Mouse (Mus musculus): Measurements from ENCODE around the gene Hba-a1. TPM values are rescaled to one million over a fixed set of nuclear protein-coding genes. Genes with fewer than 3 reads are reported as not detected.
"Not testable (repeated sequence)": the region's sequence is repeated elsewhere in the genome, so short reads cannot be mapped to it uniquely, and the experiment has no call there.

Hba-a1 gene
- total RNA-seq, 2 experiments from 2014 or later, result 501 to 528 TPM

- intact Hi-C loops (cut with DNase I), result loop anchor here (2.0 to 5.0 kb wide), 2 partner anchors 35 to 104 kb away; no protein-coding TSS in a partner anchor
- DNase-seq (ENCODE audit: low spot score in 2 of 2), result peak; percentile 80 to 81
Observed at GRCm38 (mm10) chr11:32286695-32287492, 3.6 kb downstream of the Hba-a1 start, which contains the start of gene Hbq1b. Gene Hbq1b, plus strand, starts transcription at chr11:32286965.

GRCm38 (mm10) chr11:32287493-32287825 is 4.1 kb downstream of the Hba-a1 start:
- intact Hi-C loops (cut with DNase I), result loop anchor here (2.0 to 5.0 kb wide), 2 partner anchors 35 to 105 kb away; no protein-coding TSS in a partner anchor
- no peak for DNase-seq (ENCODE audit: low spot score in 2 of 2)

GRCm38 (mm10) chr11:32292819-32293218 is 9.5 kb downstream of the Hba-a1 start:
- DNase-seq (ENCODE audit: low spot score in 2 of 2); intact Hi-C loops (cut with DNase I): not testable (repeated sequence)

- intact Hi-C loops (cut with DNase I); DNase-seq (ENCODE audit: low spot score in 2 of 2): not testable (repeated sequence)
Observed at GRCm38 (mm10) chr11:32293479-32293878, 10.2 kb downstream of the Hba-a1 start.

GRCm38 (mm10) chr11:32296203-32296602 is 12.9 kb downstream of the Hba-a1 start, which contains the start of gene Hba-a2:
Gene Hba-a2, plus strand, starts transcription at chr11:32296489.
- intact Hi-C loops (cut with DNase I); DNase-seq (ENCODE audit: low spot score in 2 of 2): not testable (repeated sequence)

GRCm38 (mm10) chr11:32297417-32297816 is 14.1 kb downstream of the Hba-a1 start:
- intact Hi-C loops (cut with DNase I), result not testable (repeated sequence)

GRCm38 (mm10) chr11:32297866-32298531 is 14.7 kb downstream of the Hba-a1 start:
- no peak for DNase-seq (ENCODE audit: low spot score in 2 of 2)
- intact Hi-C loops (cut with DNase I), result no loop called here

More at GRCm38 (mm10) chr11:32297417-32297816, 14.1 kb downstream of the Hba-a1 start:
- DNase-seq (ENCODE audit: low spot score in 2 of 2), result not testable (repeated sequence)

- intact Hi-C loops (cut with DNase I), result no loop called here
- no peak for DNase-seq (ENCODE audit: low spot score in 2 of 2)
Observed at GRCm38 (mm10) chr11:32298532-32298918, 15.2 kb downstream of the Hba-a1 start.

- peak; percentile 67 to 68 for DNase-seq (ENCODE audit: low spot score in 2 of 2)
- intact Hi-C loops (cut with DNase I), result not testable (repeated sequence)
Observed at GRCm38 (mm10) chr11:32299865-32300264, 16.6 kb downstream of the Hba-a1 start, which contains the start of gene Hbq1a. Gene Hbq1a, plus strand, starts transcription at chr11:32300069.

- intact Hi-C loops (cut with DNase I), result no loop called here
Observed at GRCm38 (mm10) chr11:32300279-32301267, 17.3 kb downstream of the Hba-a1 start.

GRCm38 (mm10) chr11:32301506-32301905 is 18.2 kb downstream of the Hba-a1 start:
- no peak for DNase-seq (ENCODE audit: low spot score in 2 of 2)
- intact Hi-C loops (cut with DNase I), result no loop called here

More at GRCm38 (mm10) chr11:32300279-32301267, 17.3 kb downstream of the Hba-a1 start:
- no peak for DNase-seq (ENCODE audit: low spot score in 2 of 2)

GRCm38 (mm10) chr11:32302824-32303419 is 19.6 kb downstream of the Hba-a1 start:
- peak; percentile 31 to 82 for DNase-seq (ENCODE audit: low spot score in 2 of 2)
- intact Hi-C loops (cut with DNase I), result no loop called here

- DNase-seq (ENCODE audit: low spot score in 2 of 2), result no peak
- intact Hi-C loops (cut with DNase I), result no loop called here
Observed at GRCm38 (mm10) chr11:32303455-32303854, 20.1 kb downstream of the Hba-a1 start.

- no peak for DNase-seq (ENCODE audit: low spot score in 2 of 2)
- intact Hi-C loops (cut with DNase I), result no loop called here
Observed at GRCm38 (mm10) chr11:32307006-32307405, 23.7 kb downstream of the Hba-a1 start.

GRCm38 (mm10) chr11:32309446-32309845 is 26.1 kb downstream of the Hba-a1 start:
- DNase-seq (ENCODE audit: low spot score in 2 of 2), result no peak
- intact Hi-C loops (cut with DNase I), result no loop called here

- intact Hi-C loops (cut with DNase I), result loop anchor here (5.0 kb wide), 1 partner anchor 118 kb away; no protein-coding TSS in a partner anchor
Observed at GRCm38 (mm10) chr11:32309928-32310327, 26.6 kb downstream of the Hba-a1 start.

GRCm38 (mm10) chr11:32316009-32316408 is 32.7 kb downstream of the Hba-a1 start:
- DNase-seq (ENCODE audit: low spot score in 2 of 2), result no peak
- intact Hi-C loops (cut with DNase I), result no loop called here

More at GRCm38 (mm10) chr11:32309928-32310327, 26.6 kb downstream of the Hba-a1 start:
- no peak for DNase-seq (ENCODE audit: low spot score in 2 of 2)

GRCm38 (mm10) chr11:32320507-32321195 is 37.3 kb downstream of the Hba-a1 start:
- intact Hi-C loops (cut with DNase I), result loop anchor here (5.0 to 10.0 kb wide), 3 partner anchors 33 to 326 kb away; partner anchors contain the start of gene Hbq1b
- no peak for DNase-seq (ENCODE audit: low spot score in 2 of 2)

Data from left cerebral cortex, postnatal 25 days (tissue).